Mouse (Mus musculus): ENCODE results near the gene Heatr5a.

Heatr5a gene

DNA sequence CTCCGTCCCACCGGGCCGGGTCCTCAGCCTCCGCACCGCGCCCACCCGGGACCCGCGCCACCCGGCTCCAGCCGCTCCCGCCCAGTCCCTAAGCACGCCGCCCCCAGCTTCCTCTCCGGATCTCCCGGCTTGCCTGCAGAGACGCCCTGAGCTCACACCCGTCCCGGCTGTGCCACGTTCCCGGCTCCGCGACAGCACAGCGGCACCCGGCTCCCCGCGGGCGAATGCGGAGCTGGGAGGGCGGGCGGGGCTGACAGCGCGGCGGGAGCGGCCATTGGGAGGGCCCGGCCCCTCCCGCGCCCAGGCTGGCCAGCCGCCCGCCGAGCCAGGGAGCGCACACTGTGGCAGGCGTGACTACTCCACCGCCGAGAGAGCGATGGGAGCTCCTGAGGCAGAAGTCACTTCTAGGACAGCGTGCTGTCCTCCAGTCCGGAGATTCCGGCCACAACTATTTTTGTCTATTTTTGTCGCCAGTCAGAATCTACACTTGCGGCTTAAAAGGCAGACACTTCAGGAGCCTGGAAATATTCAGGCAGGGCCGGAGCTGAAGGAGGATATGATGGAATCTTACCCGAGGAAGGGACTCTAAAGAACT, at the start of gene Heatr5a:
Gene Heatr5a, minus strand, starts transcription at position 252 of the 595 bp plus-strand sequence.
- peak; percentile 89 to 90 for DNase-seq (ENCODE audit: low spot score in 2 of 2)

DNA sequence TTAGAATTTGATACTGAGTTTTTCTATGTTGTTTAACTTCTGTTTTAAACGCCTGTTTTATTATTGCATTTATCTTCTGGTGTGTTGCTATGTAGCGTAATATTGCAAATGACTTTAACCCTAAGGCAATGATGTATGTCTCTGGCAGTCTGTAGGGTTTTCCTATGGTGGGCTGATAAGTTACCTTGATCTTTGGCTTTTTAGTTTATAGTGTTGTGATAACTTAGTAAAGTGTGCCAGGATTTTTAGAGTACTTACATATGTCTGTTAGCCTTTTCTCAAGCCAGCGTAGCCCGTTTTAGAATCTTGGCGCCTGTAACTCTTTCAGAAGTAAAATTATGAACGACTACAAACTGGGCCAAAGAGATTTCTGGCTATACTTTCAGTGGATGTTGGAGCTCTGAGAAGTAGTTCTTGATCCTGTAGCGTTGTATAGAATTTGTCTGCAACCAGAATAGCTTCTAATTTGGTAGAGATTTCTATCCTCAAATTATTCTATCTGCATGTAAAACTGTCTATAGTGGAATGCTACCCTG, 43.4 kb upstream of the Heatr5a start:
- DNase-seq (ENCODE audit: low spot score in 2 of 2) = no peak

DNA sequence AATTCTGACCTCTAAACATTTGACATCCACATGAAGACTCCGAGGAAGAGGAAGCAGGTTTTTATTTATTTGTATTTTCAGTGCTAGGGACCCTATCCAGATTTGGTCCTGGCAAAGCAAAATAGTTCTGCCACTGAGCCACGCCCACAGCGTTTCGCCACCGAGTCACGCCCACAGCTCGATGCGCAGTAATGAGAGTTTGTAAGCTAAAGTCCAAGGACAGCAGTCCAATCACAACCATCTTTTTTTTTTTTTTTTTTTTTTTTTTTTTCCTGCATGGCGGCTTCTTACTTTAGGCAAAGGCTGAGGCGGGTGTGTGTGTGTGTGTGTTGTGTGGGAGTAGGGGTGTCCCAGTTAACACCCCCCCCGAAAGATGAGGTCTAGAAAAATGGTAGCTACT, 42.9 kb upstream of the Heatr5a start:
- no peak for DNase-seq (ENCODE audit: low spot score in 2 of 2)

DNA sequence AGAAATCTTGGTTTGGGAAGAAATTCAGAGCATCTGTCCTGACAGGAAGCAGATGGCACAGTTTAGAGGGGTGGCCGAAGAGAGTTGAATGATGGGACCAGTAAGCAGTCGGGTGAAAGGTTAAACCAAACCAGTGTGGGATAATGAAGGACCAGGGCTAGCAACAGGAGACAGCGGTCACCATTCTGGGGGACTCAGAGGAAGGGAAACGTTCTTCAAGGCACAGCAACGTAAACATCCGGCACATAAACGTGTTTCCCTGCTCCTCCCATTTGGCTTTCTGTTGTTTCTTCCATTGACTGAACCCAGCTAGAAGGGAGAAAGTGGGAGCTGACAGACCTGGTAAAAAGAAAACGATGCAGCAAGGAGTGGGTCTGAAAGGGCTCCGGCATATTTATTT, 42.2 kb upstream of the Heatr5a start:
- no peak for DNase-seq (ENCODE audit: low spot score in 2 of 2)

DNA sequence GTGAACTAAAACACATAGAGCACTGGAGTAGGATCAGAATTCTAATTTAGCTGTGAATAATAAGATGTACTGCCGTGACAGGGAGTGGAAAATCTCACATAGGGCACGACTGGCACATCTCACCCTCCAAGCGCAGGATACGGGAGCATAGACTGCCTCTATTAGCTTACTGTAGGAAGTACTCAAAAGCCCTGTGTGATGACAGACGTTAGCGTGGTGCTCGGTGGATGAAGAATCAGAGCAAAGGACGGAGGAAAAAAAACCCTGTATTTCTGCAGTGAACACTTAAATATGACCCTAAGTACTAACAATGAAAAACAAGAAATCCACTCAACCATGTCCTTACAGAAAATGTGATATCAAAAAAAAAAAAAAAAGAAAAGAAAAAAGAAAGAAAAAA, 41.0 kb upstream of the Heatr5a start:
- DNase-seq (ENCODE audit: low spot score in 2 of 2) = no peak

DNA sequence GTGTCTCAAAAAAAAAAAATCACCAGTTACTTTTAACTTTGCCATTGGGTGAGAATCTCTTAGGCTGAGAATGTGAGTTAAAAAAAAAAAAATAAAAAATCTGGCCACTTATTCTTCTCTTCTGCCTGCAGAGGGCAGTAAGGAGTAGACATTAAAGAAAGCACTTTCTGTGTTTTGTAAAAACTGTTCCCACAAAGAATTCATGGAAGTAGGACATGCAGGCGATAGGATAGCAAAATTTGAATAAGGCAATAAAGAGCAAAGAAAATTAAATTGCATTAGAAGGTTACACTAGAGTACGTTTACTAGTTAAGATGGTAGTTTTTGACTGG, 39.5 kb upstream of the Heatr5a start:
- DNase-seq (ENCODE audit: low spot score in 2 of 2) = no peak

DNA sequence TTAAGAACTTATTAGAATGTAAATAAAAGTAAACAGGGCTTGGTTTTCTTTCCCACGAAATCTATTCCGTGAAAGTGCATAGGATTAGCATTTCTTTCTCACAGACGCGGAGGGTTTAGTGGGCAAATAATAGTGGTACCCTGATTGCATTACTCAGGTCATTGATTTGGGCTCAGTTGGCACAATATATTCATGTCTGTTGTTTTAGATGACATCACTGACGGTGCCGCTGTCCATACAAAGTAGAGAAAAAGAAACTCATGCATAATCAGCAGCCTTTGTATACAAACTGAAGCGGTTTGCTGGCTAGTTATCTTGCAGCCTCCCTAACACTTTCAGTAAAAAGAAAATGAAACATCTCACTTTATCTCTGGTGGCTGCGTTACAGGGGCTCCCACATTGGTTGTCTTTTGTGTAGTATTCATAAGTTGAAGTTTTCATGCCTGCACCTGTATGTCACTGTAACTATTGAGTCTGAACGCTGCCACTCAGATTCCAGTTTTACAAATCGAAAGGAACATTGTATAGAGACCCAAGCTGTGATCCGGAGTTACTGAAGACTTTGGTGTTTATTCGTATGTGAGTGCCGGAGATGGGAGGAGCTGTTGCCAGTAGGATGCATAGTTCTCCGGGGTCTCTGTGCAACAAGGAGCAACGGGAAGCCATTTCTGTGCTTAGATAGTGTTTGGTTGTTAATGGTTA, 39.0 kb upstream of the Heatr5a start:
- DNase-seq (ENCODE audit: low spot score in 2 of 2) = no peak

DNA sequence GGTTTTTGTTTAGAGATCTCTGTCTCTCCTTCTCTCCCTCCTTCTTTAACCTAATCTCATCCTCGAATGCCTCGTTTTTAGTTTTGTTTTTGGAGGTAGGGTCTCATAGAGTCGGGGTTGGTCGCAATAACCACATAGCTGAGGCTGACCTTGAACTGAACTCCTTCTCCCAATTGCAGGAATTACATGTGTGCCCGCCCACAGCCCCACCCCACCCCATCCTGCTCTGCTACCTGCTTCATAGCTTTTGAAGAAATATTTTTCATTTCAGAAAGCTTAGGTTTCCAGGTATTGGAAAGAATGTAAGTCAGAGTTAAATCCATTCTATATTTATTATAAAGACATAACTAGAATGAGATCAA, 35.5 kb upstream of the Heatr5a start:
- no peak for DNase-seq (ENCODE audit: low spot score in 2 of 2)

DNA sequence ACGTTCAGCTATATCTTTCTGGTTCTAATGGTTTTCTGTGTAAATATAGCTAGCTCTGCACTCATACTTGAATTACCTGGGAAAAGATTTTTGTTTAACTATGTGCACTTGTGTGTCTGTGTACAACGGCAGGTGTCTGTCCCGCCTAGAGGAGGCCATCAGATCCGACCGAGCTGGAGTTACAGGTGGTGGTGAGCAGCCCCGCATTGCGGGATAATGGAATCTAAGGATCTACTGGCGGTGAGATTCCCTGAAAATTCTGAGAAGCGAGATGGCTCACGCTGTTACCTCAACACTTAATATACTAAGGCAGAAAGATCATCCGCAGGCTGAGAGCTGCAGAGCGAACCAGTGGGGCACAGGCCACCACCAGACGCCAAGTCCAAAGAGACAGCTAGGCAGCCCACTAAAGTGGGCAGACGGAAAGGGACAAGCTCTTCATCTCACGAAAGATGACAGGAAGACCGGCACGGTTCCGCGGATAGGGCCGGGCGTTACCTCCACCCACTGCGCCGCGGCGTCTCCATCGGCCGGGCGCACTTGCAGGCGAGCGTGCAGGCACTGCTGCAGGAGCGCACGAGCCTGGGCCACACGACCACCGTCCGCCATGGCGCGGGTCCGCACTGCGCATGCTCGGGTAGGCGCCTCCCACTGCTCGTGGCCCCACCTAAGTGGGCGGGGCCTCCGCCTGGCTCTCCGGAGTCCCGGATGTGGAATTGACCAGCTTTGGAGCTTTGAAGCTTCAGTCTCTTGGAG, 34.9 kb upstream of the Heatr5a start, which contains the start of gene Dtd2:
Gene Dtd2, minus strand, starts transcription at position 625 of the 756 bp plus-strand sequence.
- DNase-seq (ENCODE audit: low spot score in 2 of 2) = peak; percentile 92 to 95

DNA sequence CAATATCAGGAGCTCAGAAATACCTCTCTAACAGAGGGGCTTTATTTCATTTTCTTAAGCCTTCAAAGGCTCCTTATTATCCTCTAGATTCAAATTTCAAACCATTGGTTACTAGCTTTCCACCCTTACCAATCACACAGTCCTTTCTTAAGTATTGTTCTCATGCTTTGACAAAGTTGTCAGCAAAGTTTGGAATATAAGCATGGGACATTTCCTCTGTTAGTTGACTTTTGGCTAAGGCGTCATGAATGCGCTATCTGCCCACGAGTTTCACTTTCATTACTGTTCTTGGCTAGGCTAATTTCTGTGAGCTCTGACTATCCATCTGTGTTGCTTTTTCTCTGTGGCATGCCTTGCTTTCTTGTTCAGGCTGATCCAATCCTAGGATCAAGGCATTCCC, 31.6 kb upstream of the Heatr5a start:
- DNase-seq (ENCODE audit: low spot score in 2 of 2) = no peak

DNA sequence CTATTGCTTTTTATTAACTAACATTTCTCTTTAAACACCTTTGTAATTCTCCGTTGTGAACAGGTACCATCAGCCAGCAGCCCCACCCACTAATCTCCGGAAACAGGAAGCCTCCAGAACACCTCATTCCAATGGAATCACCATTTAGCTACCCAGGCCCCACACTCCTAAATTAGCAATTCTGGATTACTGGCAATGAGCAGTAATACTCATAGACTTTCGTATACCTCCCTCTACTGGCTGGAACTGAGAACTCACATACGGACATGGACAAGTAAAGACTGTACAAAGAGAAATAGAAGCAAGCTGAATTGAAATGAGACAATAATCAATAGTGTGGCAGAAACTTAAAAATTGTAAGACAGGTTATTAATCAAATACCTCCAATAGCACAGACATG, 30.4 kb upstream of the Heatr5a start:
- no peak for DNase-seq (ENCODE audit: low spot score in 2 of 2)

DNA sequence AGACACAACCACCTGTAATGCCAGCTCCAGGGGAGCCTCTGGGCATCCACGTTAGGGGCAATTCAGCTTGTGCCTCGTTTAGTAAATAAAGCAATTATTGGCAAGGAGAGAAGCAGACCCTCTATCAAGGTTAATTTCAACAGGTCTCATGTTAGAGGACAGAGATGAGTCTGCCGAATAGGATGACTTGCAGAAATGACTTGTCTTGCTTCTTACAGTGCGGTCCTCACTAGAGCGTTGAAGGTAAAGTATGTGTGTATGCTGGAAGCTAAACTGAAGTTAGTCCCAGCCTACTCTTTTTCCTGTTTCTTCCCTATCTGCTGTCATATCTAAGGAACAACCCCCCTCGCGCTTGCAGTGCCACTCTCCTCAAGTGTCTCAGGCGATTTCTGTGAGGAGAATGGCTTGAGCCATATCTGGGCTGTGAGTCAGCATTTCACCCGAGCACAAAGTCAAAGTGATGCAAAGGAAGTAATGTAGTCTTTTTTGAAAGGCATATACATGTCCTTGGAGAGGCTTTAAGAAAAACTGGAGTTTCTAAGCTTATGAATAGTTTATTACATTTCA, 27.3 kb upstream of the Heatr5a start:
- DNase-seq (ENCODE audit: low spot score in 2 of 2) = no peak

DNA sequence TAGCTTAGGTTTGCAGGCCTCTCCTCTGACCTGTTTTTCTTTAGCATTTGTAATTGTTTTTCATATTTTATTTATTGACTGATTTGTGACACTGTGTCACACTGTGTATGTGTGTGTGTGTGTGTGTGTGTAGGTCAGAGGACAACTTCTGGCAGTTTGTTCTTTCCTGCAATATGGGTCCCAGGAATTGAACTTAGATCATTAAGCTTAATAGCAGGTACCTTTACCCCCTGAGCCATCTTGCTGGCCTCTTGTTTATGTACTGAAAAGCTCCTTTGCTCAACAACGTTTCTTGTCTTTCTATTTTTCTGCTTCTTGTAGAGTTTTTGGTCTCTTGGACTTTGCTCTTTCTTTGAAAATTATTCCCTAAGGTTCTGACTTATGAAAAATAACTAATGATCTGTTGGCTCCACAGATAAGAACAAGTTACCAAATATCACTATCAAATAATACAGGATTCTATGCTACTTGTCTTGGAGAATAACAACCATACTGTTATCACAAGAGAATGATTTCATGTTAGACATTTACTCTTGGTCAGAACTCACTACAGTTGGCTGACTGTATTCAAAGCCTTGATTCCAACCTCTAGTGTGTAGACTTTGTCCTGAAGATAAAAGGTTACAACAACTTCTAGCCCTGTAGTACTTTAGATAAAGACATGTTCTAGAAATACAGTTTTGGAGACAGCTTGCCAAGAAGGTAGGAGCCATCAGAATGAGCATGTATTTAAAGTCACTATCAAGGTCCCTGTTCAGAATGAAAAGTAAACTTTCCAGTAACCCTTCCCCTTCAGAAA, 24.8 kb upstream of the Heatr5a start:
- DNase-seq (ENCODE audit: low spot score in 2 of 2) = no peak

DNA sequence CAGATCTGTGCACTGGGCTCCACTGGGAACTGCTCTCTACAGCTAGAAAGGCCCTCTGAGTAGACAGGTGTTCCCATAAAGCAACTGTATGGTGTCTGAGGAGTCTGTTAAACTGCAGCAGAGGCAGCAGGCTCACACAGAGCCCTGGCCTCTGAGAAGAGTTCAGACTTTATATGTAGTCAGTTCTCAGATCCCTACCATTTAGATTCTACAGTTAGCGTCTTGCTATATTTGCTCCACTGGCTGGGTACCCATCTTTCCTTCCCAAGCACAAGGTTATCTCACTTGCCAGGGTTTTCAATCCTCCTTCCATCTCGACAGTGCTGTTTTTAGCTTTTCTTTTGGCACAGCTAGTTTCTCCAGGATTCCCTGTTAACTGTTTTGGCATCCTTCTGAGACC, 19.5 kb upstream of the Heatr5a start:
- no peak for DNase-seq (ENCODE audit: low spot score in 2 of 2)

DNA sequence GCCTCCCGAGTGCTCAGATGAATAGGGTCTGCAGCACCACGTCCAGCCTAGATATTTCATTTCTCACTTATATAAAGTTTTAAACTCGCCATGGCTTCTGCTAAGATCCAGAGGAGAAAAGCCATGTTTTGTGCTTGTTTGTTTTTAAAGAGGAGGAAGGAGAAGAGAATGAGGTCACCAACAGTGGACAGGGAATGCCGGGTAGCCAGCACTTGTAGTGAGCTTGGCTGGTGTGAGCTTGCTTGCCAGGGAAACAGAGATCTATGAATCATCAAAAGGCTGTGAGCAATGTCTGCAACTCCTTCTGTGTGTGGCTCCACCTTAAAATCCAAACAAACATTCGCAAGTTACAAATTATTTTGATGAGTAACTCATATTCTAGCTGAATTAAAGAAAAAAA, 17.4 kb upstream of the Heatr5a start:
- no peak for DNase-seq (ENCODE audit: low spot score in 2 of 2)

DNA sequence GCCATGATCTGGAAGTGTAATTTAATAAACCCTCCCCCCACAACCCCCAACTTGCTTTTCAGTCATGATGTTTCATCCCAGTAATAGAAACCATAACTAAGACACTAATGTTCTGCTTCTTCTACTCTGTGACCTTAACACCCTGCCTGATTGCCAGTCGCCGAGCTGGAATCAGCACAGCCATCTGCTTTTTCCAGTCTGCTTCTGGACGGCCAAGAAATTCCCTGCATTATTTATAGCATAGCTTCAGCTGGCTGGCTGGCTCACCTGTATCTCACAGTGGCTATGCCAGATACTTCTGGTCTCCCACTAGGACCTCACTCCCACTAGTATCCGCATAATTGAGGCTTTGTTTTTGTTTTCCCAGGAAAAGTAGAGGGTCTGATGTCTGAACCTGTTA, 14.7 kb upstream of the Heatr5a start:
- DNase-seq (ENCODE audit: low spot score in 2 of 2) = no peak

DNA sequence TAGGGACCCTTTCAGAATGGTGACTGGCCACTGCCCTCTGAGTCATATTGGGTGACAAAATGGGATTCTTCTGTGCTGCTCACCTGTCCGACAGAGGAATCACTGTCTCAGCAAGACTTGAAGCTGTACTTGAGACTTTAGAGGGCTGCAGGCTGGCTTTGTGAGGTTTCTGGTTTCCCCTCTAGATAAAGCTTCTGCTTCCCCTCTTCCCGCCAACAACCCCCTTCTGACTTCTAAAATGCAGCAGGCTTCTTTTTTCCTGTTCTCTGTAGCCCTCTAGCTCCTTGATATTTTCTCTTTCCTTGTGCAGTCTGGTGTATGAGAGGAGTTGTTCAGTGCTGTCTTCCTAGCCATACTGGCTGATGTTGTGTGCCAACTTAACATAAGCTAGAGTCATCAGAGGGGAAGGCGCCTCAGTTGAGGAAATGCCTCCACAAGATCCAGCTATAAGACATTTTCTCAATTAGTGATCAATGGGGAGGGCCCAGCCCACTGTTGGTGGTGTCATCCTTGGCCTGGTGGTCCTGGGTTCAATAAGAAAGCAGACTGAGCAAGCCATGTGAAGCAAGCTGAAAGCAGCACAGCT, 14.1 kb upstream of the Heatr5a start:
- DNase-seq (ENCODE audit: low spot score in 2 of 2) = no peak

DNA sequence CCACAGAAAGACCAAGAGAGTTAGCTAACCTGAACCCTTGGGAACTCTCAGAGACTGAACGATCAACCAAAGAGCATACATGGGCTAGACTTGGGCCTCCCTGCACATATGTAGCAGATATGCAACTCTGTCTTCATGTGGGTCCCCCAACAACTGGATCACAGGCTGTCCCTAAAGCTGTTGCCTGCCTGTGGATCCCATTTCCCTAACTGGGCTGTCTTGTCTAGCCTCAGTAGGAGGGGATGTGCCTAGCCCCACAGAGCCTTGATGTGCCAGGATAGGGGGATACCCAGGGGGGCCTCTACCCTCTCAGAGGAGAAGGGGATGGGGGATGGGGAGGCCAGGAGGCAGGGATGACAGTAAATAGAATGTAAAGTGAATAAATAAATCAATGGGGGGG, 12.5 kb upstream of the Heatr5a start:
- DNase-seq (ENCODE audit: low spot score in 2 of 2) = no peak

DNA sequence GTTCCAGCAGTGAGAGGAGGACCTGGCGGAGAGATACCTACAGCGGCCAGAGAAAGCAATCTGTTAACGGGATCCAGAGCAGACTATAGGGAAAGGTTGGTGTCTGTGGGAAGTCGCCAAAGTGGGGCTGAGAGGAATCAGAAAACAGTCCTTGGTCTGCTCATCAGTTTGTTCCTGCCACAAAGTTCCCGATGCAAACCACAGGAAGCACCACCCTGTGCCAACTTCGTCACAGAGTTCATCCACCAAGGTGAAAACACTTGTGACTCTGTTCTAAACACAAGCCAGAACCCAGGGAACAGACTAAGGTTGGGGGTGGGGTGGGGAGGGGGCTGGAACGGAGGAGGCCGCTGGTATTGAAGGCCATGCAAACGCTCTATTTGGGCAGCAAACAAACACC, 5.4 kb upstream of the Heatr5a start:
- no peak for DNase-seq (ENCODE audit: low spot score in 2 of 2)

DNA sequence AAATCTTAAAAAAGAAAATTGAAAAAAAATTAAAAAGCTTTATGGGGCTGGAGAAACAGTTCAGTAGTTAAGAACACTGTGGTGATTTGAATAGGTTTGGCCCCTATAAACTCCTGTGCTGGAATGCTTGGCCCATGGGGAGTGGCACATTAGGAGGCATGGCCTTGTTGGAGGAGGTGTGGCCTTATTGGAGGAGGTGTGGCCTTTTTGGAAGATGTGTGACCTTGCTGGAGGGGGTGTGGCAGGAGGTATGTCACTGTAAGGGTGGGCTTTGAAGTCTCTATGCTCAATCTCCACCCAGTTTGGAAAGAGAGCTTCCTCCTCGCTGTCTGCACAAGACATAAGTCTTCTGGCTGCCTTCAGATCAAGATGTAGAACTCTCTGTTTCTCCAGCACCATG, 3.3 kb upstream of the Heatr5a start:
- DNase-seq (ENCODE audit: low spot score in 2 of 2) = no peak

DNA sequence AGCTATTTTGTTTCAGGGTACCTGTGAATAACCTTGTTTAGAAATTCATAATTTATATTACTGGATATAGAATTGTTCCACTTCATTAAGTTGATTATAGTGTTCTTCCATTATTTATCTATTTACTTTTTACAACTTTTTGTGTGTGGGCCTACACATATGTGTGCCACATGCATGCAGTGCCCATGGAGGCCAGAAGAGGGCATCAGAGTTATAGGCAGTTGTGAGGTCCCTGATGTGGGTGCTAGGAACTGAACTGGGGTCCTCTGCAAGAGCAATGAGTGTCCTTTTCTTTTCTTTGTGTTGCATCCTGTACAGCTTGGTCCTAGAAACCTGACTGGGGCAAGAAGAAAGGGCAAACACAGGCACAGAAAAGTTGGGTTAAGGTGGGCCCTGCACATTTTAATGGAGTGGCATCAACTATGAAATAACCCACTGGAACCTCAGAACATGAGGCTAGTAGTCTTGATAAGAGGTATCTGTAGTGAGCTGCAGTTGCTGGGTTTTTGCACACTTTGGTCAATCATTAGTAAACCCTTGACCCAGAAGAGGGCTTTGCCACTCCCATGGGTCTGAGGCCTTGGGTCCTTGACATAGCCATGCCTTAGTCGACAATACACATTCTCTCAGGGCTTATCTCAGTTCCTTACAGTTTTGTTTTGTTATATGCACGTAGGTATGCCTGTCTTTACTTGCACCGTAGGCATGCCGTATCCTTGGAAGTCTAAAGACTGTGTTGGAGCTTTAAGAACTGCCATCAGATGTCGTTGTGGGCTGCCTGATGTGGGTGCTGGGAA, 1.3 kb upstream of the Heatr5a start:
- DNase-seq (ENCODE audit: low spot score in 2 of 2) = no peak

Measured in urinary bladder, postnatal 4 days (tissue).